Mouse (Mus musculus) hindlimb bud, embryonic 11.5 days (tissue): ENCODE measurements at regions not wholly inside any gene's neighbourhood (a gene's known extent, or its start where the extent isn't known, plus 50 kb on each side); places are given as distances from the start of the nearest gene placed in this dataset.
"Not testable (repeated sequence)": the region's sequence is repeated elsewhere in the genome, so short reads cannot be mapped to it uniquely, and the experiment has no call there.

Experiments
- DNase-seq: peaks from one replicate; pipeline ENCODE4 v3.0.0-alpha.2; 2012; ENCODE audit warnings: low read depth, low spot score; ENCODE audit errors: extremely low spot score

DNA sequence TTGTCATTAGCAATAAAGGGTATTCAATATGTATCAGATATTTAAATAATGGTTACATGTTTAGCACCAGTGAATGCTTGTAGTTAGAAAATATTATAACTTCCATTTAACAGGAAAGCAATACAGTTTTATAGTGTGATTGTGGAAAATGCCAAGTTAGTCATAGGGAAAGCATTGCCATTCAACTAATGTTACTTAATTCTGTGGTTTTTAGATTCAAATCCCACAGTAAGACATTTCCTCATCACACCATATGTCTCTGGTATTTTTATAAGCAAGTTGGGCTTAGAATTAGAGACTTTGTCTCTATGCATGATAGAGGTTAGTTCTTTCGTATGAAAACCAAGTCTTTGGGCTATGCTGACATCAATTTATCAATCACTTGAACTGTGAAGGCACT lies 133.0 kb downstream of the Prr30 start:
- no peak for DNase-seq

DNA sequence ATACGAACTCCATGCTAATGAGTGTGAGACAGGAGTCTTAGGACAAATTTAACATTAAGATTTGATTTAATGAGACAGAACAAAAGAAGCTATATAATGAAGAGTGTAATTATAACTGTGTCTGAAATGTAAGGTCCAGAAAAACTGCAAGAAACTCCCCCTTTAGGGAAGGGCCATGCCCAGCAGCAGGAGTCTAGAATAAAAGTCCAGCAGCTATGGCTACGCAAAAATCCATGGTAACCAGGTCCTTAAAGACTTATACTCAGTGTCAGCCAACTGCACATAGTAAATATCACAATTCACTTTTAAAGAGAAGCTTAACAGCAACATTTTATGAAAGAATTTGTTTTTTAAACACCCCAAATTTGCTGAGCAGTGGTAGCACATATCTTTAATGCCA lies 143.3 kb downstream of the Prr30 start:
- no peak for DNase-seq

DNA sequence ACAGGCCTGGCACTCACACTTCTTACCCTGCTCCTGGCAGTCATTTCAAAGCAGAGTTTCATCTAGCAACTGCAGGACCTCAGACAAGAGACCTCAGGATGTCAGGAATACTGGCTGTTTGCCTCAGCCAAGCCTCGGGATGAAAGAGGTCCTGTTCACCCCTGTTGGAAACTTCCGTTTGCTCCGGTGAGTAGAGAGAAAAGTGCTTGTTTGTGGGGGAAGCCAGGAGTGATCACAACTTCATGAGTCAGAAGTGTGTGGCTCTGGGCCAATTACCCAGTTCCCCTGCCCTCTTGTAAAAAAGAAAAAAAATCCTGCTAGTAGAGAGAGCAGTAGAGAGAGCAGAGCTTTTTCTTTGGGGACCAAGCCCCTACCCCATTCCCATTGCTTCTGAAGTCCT lies 144.2 kb downstream of the Prr30 start:
- DNase-seq = no peak

DNA sequence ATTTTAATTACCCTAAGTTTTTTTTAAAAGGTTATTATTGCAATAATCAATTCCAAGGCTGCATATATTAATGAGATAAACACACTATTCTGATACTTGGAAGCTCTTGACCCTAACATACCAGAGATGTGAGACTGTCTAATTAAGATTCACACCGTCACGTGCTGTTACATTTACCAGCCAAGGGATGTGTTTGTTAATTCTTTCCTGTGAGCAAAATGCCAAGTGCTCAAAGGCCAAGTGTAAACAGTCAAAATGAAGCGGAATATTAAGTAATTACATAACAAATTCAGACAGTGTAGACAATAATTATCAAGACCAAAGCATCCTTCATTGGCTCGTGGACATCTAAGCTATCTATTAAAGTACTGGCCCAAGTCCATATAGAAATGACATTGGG lies 145.3 kb downstream of the Prr30 start:
- no peak for DNase-seq

DNA sequence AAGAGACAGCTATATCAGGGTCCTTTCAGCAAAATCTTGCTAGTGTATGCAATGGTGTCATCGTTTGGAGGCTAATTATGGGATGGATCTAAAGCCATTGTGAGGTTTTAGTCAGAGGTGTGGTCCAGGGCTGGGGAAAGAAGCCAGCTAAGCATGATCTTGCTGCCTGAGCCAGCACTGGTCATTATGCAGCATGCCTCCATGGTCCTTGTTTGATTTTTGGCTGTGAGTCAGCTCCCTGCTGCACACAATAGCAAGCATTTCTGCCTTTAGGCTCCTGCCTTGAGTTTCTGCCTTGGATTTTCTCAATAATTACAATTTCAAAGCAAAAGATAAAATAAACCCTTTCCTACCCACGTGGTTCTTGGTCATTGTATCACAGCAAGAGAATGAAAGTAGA lies 147.4 kb downstream of the Prr30 start:
- no peak for DNase-seq

DNA sequence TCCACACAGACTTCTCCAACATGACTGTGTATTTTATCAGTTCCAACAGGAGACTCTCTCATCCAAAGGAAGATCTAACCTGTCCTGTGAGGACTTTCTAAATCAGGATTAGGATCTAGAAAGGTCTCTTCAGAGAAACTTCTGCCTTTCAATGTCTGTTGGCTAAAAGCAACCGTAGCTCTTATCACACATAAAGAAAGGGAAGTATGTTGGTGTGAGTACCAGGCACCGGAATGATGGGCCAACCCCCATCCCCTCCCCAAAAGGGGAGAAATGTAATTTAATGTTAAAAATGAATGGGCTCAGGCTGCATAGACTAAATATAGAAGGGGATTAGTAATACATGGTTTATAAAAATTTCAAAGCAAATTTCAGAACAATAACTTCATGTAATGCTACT lies 149.9 kb downstream of the Prr30 start:
- DNase-seq = no peak

DNA sequence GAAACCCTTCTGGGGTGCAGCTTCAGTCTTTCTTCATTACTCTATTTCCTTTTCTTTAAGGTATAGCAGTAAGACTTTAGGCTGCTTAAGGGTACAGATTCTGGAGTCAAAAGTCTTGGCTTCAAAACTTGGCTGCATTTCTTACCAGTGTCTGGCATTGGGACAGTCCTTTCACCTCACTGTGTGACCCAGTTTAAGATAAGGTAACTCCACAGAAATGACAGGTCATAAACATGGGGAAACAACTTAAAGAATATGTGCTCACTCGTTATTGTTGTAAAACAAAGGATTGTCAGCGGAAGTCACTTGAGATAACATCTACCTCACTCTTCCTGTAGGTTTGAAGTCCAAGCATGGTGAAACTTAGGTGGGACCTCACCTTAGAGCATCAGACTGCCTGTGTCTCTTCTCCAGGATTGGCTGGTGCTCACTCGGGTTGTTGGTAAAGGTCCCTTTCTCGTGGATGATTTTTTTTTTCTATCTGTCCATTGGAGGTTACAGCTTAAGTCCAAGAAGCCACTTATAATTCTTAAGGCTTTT lies 150.4 kb downstream of the Prr30 start:
- no peak for DNase-seq

DNA sequence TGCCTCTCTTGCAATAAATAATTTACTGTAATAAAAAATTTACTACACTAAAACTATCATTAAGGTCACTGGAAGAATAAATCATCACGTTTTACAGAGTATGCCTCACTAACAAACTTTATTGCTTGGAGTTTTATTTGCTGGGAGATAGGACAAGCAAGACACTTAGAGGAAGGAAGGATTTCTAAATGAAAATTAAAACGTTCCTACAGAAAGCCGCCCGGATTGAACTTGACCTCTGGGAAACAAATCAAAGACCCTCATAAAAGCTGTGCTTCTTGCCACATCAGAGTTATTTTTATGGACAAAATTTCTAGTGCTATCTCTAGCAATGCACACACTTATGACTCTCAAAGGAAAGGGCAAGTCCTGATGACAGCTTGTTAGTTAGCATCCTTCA lies 156.6 kb downstream of the Prr30 start:
- no peak for DNase-seq

DNA sequence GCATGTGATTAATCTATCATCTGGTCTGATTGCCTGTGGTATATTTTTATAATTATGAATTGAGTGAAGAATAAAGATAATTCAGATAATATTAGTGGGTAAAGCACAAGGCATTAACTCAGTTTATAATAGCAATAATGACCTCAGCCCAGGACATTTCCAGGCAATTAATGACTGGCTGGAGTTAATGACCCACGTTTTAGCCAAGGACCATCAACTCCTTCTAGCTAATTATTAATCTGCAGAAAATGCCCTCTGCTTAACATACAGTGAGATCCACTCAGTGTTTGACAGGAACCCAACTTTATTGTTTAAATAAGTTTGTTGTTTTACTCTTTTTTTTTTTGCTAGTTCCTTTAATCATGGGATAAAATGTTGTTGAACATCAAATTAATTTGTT lies 199.1 kb downstream of the Prr30 start:
- DNase-seq = no peak

DNA sequence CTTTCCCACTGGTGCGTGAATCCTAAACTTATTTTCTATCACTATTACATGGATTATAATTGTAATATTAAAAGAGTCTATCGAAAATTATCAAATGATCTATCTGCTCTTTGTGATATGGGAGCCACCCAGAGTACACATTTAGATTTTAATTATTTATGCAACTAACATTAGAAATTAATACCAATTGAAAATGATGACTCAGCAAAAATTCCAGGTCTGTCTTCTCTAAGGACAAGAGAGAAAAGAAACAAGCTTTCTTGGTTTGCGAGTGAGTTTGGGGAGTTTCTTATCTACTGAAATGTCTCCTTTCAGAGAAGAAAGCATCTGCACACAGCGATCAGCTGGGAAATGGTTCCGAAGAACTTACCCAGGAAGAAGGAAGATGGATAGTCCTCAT lies 219.4 kb downstream of the Prr30 start:
- DNase-seq = no peak

DNA sequence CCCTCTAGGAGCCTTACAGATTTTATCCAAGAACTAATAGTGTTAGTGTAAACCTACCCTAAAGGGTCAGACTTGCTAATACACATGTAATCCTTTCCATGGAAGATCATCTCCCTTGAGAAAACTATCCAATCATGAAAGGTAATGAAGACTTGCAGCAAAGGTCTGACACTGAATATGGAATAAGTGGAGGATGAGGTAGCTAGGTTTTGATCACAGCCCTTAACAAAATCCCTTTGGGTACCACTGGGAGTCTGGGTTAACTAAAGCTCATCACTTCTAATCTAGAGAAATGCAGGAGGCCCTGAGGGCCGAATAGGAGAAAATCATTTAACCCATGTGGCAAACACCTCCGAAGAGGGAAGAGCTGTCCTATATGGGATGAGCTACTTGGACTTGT lies 221.6 kb downstream of the Prr30 start:
- DNase-seq = no peak

DNA sequence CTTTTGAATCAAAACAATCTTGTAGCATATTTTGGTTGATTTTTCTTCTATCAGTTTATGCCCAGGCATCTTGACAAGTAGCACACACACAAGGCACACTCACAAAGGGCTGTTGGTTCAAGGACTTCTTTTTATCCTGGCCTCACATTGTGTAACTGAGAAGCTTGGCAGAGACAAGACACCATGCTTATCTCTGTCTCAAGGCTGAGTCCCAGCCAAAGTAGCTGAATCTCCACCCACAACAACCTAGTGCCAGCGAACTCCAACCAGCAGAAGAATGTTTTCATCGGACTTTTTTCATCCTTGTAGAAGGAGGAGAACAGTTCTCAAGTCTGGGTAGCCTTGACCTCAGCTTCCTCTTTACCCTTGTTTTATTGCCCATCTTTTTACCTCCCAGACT lies 229.2 kb downstream of the Prr30 start:
- no peak for DNase-seq

DNA sequence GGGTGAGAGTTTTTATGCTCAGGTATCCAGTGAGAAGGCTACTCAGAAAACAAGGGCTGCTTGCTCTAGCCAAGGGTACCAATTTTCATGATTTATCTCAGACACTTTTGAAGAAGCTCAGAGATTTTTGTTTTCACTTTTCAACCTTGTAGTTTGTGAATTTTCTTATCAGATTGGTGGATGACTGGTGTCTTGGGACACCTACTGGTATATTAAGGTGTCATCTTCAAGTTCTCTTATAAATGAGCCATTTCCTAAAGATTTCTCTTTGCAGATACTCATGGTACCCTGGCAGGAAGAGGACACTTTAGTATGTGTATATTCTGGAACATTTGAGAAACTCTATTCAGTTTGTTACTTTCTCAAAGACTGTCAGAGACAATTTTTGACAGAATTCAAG lies 239.9 kb downstream of the Prr30 start:
- no peak for DNase-seq

DNA sequence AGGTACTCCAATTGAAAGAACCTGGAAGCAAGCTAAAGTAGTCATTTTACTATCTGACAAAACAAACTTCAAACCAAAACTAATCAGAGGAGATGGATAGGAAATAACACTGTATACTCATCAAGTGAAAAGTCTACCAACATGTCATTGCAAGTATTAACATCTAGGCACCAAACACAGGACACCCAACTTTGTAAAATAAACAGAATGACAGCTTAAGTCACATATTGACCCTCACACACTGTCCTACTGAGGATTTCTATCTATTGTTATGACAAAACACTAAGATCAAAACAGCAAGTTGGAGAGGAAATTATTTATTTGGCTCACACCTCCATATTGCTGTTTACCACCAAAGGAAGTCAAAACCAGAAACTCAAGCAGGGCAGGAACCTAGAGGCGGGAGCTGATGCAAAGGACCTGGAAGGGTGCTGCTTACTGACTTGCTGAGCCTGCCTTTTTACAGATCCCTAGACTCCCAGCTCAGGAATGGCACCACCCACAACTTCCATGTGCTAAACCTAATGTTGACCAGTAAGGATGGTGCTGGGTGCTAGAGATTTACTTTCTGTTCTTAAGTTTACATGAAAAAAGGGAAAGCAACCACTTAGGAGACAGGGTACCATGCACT lies 244.2 kb downstream of the Prr30 start:
- no peak for DNase-seq

DNA sequence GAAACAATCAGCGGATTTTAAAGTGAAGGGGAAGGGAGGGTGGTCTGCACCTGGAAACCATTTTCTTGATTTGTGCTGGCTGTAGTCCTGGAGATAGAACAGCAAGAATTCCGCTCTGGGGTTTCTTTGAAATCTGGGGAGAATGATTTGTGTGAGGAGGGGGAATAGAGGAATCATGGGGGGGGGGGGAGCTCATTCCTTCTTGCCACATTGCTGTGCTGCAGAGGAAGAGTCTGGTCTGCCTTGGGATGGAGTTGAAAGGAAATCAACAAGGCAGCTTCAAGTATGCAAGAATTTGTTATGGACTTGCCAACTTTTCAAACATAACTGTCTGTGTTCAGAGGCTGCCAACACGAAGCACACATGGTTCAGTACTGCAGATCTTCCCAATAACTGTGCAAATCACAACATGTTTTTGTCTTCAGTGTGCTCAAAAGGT lies 249.4 kb downstream of the Prr30 start:
- peak; percentile 42 for DNase-seq

DNA sequence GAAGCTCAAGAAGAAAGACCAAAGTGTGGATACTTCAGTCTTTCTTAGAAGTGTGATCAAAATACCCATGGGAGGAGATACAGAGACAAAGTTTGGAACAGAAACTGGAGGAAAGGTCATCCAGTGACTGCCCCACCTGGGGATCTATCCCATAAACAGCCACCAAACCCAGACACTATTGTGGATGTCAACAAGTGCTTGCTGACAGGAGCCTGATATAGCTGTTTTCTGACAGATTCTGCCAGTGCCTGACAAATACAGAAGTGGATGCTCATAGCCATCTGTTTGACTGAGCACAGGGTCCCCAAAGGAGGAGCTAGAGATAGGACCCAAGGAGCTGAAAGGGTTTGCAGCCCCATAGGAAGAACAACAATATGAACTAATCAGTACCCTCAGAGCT lies 252.5 kb downstream of the Prr30 start:
- DNase-seq = not testable (repeated sequence)

DNA sequence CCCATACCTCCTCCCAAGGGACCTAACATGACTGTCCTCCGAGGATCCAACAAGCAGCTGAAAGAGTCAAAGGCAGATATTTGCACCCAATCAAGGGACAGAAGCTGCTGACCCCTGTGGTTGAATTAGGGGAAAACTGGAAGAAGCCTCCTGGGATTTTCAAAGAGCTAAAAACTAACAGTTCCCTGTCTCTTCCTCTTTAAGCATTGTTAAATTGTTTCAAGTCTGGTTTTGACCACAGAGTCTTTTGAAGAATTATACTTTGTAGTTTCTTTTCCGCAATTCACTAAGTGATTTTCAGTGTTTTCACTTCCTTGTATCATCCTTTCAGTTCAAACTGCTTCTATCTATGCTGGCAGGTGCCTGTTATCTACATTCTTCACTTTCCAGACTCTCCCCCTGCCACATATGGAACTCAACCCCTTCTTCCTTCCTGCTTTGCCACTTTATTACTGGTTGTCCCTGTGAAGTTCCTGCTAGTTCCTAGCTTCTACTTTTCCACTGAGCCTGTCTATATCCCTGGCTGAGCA lies 262.7 kb downstream of the Prr30 start:
- no peak for DNase-seq

DNA sequence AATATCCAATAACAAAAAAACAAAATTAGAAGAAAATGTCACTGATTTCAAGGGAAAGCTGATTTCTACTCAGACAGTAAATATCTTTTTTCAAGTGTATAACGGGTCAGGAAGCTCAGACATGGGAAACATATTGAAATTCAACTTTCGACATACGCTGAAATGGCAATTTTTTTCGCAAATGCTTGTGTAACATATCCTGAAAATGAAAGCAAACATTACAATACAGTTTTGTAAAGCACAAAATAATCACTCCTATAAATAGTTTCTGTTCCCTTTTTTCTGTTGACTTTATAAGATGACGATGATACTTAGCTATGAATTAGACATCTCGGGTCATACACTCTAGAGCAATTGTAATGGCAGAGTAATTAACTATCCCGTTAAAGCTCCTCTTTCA lies 265.6 kb downstream of the Prr30 start:
- no peak for DNase-seq

DNA sequence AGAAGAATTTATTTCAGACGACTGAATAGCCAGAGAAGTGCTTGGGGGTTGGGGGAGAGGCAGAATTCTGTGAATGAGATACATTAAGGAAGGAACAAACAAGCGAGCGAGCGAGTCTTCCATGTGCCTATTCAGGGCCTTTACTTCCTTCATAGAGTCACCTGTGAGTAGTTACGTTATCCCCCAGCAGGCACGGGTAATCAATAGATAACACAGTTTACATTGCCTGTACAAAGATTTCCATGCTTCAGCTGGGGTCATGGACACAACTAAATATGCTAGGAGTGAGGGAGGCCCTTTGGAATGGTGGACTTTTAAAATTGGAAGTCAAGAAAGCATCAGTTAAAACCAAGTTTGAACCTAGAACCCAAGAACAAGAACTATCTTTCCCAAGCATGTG lies 275.2 kb downstream of the Prr30 start:
- no peak for DNase-seq

DNA sequence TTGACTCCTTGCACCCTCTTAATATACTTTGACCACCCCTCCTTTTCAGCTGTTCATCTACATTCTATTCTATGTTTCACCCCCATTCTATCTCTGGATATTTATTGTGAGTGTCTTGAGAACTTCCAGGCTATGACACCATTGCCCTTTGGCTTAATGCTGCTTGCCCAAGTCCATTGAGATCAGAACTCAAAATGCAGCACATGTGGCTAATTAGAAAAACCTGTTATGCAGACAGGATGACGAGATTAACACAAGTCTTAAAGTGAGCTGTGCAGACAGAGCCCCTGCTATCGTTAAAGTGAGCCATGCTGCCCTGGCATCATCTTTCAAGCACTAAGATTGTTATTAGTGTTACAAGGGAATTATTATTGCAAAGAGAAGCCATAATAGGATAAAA lies 299.9 kb downstream of the Prr30 start:
- DNase-seq = no peak

DNA sequence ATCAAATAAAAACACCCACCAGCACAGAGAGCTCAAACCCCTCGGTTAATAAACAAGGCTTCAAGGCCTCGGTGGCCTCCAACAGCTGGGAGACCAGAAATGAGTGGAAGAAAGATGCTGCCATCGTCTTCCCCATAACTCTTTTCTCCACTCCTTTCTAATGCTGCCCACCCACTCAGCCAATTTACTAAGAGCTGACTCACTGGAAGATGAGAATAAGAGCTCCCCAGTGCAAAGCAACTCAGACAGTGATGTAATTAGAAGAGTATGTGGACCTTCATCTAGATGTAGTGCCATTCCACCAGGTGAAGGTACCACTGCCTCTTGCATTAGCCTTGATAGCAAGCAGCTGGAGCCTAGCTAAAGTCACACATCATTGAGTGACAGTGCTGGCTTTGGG lies 301.1 kb downstream of the Prr30 start:
- DNase-seq = no peak

DNA sequence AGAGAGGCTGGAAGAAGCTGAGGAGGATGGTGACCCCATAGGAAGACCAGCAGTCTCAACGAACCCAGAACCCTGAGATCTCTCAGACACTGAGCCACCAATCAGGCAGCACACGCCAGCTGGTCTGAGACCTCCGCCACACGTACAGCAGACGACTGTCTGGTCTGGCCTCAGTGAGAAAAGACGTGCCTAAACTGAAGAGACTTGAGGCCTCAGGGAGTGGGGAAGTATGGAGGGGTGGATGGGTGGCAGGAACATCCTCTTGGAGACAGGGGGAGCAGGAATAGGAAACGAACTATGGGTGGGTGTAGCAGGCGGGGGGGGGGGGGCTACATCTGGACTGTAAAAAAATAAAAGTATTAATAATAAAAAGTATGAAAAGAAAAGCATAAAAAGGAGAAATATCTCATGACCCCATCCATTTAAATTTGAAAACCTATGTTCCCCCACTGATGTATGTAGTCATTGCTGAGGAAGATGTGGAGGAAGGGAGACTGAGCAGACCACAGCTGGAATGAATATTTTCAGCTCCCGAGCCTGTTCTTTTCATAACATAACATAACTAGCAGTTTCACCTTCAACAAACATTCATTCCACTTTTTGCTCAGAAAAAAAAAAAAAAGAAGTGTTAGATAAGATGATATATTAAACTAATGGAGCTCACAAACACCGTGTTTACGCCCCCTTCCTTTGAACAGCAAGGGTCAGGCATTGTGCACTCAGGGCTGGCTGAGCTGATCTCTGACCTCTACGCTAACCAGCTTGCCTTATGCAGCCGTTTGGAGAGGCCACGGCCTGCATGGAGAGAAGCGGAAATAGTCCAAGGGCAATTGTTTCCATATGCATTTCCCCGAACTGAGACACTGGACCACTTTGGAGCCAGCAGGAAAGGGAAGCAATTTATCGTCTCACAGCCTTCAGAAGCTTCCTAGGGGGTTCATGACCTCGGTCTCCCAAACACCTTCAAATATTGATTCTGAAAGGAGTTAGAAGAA lies 310.7 kb downstream of the Prr30 start:
- peak; percentile 92 for DNase-seq
